27 mouse cellular contexts compared by ENCODE assay signal in the genomic region with DNA sequence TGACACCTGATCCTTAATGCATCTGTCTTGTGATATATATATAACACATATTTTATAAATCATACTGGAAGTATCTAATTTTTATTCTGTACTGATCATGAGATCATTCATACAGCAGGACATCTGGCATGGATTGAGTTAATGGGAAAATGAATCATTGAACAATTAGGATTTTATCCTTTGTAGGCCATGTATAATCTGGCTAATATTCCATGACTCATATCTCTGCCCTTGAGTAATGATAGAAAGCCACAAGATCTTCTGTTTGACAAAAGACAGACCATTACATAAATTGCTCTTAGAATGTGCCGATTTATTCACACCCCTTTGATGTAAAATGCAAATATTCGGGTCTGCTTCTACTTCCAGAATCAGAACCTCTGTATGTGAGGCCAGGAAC.
"Had no signal": no experiment of that assay in that cellular context is flagged by ENCODE, and none has a peak within 500 bp of the region (broad histone marks: within the 10 kb centered on the region; RNA-seq: fewer than 3 reads in every experiment).

No protein-coding gene starts in this region.

- H3K4me3 ChIP-seq: limb, embryonic 10.5 days; limb, embryonic 12.5 days; limb, embryonic 13.5 days; limb, embryonic 15.5 days; liver, embryonic 12.5 days; liver, embryonic 13.5 days; liver, embryonic 15.5 days; lung, embryonic 15.5 days; megakaryocyte, embryonic 14.5 days; midbrain, embryonic 10.5 days; midbrain, embryonic 12.5 days; midbrain, embryonic 13.5 days; midbrain, embryonic 15.5 days; myocyte had no signal

- ATAC-seq: liver, embryonic 12.5 days; liver, postnatal 0 days; lung, postnatal 0 days; midbrain, embryonic 13.5 days; midbrain, embryonic 15.5 days; midbrain, embryonic 16.5 days had no signal

- H3K36me3 ChIP-seq: limb, embryonic 10.5 days; limb, embryonic 12.5 days; limb, embryonic 13.5 days; limb, embryonic 15.5 days; liver, embryonic 12.5 days; liver, embryonic 13.5 days; liver, embryonic 15.5 days; lung, embryonic 15.5 days; midbrain, embryonic 10.5 days; midbrain, embryonic 12.5 days; midbrain, embryonic 13.5 days; midbrain, embryonic 15.5 days had no signal

- H3K27me3 ChIP-seq: limb, embryonic 12.5 days; limb, embryonic 13.5 days; limb, embryonic 15.5 days; liver, embryonic 12.5 days; liver, embryonic 13.5 days; liver, embryonic 15.5 days; lung, embryonic 15.5 days; megakaryocyte, embryonic 14.5 days; midbrain, embryonic 12.5 days; midbrain, embryonic 13.5 days; midbrain, embryonic 15.5 days had no signal

- DNase-seq: left cerebral cortex, postnatal 4 days; liver; liver, embryonic 13.5 days; liver, postnatal 0 days; lung, adult 18-20 months; lung, adult 2 months; lung, embryonic 14.5 days; lung, postnatal 10 days; lung, postnatal 14 days; lung, postnatal 36 days; lung, postnatal 4 days; midbrain, embryonic 14.5 days had no signal
